Mouse (Mus musculus): ENCODE data around the gene Macf1. TPM values are rescaled to one million over a fixed set of nuclear protein-coding genes. Genes with fewer than 3 reads are reported as not detected.

The Macf1 gene
- total RNA-seq (2021), result 100 to 1,000 TPM; 170 to 248 TPM
- long read RNA-seq, experiment 1, partial matches to known transcripts, result 7 of 11 reads
- long read RNA-seq, experiment 1, other reads (novel, unspliced or antisense), result 4 of 11 reads
- long read RNA-seq, experiment 2, partial matches to known transcripts, result 6 of 6 reads
- long read RNA-seq, experiment 2, other reads (novel, unspliced or antisense), result 0 of 6 reads

DNA sequence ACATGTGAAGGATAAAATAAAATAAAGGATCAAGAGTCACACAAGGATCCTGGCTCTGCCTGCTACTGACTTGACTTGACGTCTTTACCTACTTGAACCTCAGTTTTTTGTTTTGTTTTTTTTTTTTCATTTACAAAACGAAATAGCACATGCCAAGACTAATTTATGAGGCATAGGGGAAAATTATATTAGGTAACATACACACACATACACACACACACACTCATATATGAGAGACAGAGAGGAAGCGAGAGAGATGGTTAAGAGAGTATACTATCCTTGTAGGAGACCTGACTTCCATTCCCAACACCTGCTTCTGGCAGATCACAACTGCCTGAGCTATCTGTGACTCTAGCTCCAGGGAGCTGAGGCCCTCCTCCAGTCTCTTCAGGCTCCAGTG, at the start of gene Macf1:
Gene Macf1, minus strand, starts transcription at position 101 of the 400 bp plus-strand sequence.
- DNase-seq, result no peak

DNA sequence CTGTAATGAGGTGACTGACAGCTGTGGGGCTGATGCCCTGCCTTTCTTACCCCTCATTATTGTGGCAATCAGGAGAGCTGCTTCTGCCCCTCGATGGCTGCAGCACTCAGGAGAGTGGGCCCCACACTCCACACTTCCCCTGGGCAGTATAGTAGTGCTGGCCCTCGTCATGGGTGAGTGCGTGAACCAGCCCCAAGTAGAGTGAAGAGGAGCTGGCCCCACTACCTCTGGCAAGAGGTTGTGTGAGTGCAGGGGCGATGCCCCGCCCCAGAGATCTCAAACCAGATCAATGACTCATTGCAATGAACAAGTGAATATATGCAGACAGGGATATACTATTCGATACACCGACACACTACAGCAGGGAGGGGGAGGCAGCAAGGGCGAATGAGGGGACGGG, 49.4 kb upstream of the Macf1 start:
- DNase-seq, result no peak

DNA sequence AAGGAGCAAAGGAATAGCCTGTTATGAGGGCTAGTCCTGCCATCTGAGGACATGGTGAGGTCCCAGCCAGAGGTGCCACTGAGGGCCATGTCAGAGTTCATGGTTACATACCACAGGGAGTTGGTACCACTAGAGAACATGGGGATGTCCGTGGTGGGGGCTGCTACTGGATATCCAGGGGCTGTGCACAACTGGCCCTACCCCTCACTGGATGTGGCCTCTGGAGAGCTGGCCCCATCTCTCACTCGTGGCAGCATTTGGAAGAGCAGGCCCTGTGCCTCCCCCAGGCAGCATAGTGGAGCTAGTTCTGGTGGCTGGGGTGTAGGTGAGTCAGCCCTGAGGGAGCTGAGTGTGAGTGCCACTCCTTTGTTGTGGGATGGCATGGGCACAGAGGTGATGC, 48.8 kb upstream of the Macf1 start:
- DNase-seq, result no peak

DNA sequence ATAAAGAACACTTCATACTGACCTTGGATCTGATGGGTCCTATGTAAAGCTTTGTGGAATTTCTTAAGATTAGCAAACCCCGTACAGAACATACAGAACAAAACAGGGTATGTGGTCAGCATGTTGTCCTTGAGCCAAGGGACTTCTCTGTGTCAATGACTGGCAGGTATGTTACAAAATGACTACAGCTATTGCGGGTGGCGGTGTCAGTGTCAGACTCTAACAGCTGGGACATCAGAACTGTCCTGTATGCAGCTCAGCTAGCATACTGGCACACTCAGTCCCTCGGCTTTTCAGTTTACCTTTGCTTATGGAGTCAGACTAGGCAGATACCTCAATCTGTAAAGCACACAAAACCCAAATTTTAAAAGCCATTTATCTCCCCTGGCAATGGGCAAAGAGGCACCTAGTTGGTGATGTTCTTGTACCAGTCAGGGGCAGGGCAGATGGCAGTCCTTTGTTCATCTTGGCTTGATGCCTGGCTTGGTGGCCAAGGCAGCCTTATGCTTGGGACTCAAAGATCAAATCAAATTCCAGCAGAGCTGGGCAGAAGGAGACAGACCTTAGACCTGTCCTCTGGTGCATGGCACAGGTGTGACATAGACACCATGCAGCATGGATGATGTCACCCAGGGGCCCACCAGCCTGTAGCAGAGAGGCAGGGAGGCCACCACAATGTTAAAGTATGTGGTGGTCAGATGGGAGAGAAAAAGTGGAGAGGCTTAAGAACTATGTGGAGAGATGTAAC, 48.2 kb upstream of the Macf1 start:
- DNase-seq, result no peak

DNA sequence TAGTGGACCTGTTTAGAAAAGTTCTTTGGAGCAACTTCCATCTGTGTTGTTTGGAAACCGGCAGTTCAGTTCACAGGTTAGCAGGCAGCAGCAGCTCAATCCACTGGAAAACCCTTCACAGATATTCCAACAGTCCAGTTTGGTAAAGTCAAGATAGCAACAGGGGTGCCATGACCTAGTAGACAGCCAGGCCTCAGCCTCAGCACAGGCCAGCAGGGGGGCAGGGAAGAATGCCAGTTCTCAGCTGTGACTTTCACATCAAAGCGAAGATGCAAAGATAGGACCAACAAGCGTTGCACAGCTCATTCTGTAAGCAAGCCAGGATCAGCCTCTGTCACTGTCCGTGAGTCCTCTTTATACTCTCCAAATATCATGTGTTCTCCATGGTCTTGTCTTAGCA, 37.6 kb upstream of the Macf1 start:
- DNase-seq, result no peak

DNA sequence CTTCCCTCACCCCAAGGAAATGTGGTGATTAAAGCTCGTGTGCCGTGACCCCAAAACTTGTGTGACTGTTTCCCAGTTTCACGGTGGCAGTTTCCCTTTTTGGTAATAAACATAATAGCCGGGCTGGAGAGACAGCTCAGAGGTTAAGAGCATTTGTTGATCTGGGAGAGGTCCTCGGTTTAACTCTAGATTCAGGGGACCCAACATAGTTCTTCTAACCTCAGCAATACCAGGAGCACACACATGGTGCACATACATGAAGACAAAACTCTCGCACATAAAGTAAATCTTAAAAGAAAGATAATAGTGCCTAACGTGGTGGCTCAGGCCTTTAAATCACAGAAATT, 34.2 kb upstream of the Macf1 start:
- DNase-seq, result no peak

DNA sequence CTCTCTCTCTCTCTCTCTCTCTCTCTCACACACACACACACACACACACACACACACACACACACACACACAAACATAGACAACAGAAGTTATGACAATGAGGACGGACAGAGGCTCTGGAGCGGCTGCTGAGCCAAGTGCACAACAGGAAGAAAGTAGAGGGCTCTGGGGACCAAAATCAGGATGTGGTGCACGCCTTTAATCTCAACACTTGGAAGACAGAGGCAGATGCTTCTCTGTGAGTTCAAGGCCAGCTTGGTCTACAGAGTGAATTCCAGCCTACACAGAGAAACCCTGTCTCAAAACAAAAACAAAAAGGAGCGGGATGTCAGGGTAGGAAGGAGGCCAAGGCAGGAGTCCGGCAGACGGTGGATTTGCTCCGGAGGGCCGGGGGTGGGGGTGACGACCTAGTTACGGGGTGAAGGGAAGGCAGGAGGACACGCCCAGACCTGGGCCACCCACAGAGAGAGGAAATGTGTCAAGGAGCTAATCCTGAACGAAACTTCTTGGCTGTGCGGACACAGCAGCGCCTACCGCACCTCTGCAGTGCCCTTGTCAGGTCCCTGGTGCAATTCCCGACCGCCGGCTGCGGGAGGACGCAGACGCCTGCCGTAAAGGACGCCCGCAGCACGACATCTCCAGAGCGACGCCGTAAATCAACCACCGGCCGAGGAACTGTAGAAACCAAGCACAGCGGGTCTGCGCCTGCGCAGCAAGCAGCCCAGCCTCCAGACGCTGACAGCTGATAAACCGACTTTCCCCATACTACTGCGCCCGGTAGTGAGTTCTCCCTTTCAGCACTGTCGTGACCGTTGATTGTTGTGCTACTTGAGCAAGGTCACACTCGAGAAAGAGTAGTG, 33.6 kb upstream of the Macf1 start, which contains the start of gene Ndufs5:
Gene Ndufs5, minus strand, starts transcription at position 629 of the 860 bp plus-strand sequence.
- DNase-seq, result peak; percentile 96

DNA sequence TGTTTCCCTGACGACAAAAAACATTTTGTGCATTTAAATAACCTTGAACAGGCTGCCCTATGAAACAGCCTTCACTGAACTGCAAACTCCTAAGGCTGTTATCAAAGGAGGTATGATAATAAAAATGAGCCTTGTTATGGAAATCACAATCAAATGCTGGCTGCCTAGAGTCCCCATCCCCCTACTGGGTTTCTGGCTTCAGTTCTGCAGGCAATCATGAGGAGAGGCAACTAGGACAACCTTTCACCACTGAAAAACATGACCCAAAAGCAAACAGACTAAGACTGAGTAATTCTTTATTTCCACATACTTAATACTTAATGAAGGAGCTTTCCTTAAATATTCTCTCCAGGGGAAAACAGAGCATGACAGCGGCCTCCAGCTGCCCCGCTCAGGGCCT, 28.3 kb upstream of the Macf1 start:
- peak; percentile 54 for DNase-seq

DNA sequence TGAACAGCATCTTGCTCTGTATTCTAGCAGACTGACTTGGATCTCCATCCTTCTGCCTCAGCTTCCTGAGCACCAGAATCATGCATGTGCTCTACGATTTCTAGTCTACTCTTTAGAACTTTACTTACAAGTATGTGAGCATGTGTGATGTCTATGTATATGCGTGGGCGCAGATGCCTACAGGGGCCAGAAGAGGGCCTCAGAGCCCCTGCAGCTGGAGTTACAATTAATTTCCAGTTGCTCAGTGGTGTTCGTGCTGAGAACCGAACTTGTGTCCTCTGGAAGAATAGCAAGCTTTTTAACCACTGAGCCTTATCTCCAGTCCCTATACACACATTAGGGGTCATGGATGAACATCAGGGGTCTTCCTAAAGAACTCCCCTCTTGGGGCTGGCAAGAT, 23.2 kb upstream of the Macf1 start:
- no peak for DNase-seq

DNA sequence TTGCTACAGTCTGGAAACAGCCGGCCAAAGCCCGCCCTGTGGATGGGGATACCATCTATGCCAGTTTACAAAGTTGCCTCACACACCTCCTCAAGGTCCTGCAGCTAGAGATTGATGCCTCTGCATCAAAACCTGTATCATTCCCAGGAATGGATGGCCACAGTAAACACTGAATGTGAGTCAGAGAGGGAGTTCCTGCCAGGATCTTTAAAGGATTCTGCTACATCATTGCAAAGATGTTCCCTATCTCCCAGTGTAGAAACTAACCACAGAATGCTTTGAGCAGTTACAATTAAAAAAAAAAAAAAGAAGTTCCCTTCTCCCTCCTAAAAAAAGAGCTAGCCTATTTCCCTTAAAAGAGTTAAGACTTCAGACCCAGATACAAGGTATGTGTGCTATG, 21.2 kb upstream of the Macf1 start:
- no peak for DNase-seq

DNA sequence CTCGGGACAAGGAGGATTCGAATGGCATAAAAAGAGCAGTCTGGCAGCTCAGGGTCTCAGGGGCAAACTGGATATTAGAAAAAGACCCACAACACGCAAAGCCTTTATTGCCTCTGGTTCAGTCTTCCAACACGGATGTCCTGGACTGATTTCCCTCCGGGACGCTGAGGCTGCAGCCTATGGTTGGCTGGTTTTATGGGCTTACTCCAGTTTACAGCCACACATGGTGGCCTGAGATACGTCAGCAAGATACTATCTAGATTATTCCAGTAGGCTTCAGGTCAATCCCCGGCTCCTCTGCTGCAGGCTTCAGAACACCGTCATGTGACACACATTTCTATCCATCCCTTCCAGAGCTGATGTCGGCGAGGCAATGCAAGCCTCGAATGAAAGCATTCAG, 9.2 kb upstream of the Macf1 start:
- no peak for DNase-seq

DNA sequence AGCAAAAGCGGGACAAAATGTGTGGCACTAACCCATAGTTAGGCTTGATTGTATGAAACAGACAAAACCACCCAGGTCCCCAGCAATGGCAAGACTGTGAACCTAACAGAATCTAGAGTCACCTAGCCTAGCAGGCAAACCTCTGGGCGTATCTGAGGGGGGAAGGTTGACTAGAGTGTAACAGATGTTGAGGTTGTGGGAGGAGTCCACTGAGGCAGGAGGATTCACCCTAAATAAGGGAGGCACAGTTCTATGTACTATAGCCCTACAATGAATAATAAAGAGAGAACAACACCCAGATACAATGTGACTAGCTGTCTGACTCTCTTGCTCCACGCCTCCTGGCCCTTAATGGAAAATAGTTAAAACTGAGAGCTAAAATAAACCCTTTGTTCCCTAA, 7.9 kb upstream of the Macf1 start:
- no peak for DNase-seq

DNA sequence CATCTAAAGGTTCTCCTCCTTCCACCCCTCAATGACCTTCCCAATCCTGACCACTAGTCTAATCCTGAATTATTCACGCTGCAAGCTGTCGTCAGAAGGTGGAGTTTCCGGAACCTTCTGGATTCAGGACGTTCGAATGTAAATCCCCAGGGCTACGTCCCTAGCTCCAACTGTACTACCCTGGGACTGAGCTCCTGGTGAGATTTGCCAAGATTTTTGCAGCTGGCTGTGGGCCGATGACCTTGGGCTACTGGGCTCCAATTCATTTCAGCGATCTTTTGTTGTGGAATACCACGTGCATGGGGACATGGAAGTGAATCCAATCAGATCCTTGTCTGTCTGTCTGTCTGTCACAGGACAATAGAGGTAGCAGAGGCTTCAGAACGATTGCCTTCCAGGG, 6.2 kb upstream of the Macf1 start:
- peak; percentile 83 for DNase-seq

DNA sequence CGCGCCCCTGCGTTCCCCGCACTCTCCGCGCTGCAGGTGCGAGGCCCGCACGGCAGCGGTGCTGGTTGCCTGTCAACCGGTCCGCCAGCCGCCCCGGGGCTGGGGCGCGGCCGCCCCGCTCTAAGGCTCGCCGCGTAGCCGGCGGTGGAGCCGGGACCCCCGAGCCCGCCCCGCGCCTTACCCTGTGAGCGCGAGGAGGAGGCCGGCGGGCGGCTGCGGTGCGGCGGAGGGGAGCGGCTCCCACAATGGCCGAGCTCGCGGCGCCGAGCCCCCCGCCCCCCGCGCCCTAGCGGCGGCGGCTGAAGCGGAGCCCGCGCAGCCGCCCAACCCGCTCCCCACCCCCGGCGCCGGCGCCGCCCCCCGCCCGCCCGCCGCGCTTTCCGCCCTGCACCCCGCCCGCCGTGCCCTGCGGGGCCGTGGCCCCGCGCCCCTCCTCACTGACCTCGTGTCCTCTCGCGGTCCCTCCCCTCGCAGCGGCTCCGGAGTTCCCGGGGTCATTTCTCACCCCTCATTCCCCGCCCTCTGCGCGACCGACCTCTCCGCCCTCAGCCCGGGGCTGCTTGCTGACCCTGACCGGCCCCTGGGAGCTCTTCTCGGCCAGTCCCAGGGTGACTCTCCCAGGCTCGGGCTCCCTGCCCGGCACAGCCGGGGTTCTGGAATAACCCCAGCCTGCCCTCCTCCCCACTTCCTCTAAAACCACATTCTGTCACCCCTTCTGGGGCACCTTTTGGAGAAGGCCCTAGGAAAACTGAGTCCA, 3.0 kb upstream of the Macf1 start:
- peak; percentile 83 for DNase-seq

DNA sequence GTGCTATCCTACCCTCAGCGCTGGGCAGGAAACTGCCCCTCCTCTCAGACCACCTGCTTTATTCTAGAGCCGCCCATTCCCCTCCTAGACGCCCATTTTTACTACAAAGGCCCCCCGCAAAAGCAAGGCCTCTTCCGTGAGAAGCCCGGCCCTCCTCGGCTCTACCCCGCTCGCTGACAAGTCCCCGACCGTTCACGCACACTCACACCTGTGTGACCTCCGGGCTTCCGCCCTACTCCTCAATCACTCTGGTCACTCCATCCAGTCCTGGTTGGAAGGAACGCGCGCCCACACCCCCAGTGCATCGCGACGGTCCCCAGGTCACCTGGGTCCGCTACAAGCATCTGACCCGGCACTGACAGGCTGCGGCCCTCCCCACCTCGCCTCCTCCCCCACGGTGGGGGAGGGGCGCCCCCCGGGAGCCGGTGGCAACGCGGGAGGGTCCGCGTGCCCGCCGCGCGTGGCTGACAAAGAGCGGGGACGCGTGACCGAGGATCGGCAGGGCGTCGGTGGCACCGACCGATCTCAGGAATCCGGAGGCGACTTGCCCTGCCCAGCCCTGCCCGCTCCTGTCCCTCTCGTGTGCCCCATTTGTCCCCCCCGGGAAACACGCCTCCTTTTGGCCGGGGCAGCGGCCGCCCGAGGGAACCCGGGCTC, 2.3 kb upstream of the Macf1 start:
- DNase-seq, result peak; percentile 53

DNA sequence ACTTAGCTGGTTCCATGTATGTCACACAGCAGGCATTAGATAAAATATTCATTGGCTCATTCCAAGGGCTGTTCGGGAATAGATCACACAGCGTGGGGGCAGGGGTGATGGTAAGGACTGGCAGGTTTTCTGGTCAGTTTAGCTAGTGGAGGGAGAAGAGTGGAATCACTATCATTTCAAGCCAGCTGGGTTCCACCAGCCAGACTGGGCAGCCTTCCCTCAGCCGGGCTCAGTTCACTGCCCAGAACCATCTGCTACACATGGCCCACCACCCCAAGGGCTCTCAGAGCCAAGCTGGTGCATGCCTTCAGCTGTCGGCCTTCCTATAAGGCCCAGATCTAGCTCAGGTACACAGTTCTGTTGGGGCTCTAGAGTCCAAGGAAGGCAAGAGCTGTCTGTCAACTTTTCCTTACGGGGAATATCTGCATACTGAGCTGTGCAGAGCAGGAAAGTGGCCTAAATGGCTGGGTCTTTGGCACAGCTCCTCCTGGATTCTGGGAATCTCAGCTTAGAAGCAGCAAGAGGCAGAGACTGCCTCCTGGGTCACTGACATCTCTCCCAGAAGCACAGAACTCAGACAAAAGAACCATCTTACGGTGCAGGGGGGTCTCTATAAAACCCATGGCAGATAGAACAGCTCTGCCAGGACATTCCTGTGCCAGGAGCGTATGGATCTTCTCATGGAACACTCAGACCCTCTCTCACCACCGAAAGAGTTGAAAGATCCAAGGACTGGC, 1.5 kb upstream of the Macf1 start:
- DNase-seq, result no peak

DNA sequence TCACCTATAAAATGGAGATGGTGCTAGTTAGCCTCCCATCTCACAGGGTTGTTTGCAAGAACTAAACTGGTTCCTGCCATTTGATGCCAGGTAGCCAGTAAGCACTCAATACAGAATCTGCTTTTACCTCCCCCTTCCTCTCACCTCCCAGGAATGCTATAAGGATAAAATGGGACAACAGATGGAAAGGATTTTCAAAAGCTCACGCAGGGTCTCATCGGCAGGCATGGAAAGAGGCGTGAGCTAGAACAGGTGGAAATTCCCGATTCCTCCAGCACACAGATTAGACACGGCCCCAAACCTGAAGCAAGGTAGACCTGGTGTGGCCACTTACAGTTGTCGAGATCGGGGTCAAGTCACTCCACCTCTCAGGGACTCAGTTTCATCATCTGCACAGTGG, 886 bp upstream of the Macf1 start:
- no peak for DNase-seq

DNA sequence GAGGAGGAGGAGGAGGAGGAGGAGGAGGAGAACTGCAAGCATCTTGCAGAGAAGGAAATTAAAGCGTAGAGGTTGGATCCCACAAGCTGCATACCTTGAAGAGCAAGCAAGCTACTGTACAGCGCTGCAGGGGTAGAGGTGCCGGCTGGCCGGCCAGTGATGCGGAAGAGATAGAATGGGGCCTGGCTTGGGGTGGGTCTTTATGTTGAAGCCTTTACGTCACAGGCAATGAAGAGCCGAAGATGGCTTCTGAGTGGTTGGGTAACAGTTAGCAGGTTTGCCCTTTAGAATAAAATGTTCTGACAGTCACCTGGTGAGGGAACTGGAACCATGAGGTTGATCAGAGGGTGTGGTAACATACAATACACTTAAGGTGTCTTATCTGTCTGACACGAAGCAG, 1.9 kb downstream of the Macf1 start:
- DNase-seq, result no peak

DNA sequence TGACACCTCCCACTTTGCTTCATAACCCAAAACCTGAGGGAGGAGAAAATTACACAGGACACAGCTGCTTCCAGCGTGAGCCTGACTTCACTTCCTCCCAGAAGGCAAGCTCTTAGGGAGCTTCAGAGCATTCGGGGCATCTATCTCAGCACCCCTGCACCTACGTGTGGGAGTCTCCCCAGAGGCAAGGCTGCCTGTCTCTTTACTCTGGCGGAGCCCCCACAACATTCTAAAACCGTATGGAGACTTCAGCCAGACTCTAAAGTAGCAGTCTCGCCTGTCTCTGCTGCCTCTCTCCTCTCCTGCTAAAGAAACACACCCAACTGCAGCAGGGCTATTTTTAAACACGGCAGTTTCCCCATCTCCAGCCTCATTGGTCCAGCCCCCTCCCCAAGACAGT, 3.2 kb downstream of the Macf1 start:
- no peak for DNase-seq

DNA sequence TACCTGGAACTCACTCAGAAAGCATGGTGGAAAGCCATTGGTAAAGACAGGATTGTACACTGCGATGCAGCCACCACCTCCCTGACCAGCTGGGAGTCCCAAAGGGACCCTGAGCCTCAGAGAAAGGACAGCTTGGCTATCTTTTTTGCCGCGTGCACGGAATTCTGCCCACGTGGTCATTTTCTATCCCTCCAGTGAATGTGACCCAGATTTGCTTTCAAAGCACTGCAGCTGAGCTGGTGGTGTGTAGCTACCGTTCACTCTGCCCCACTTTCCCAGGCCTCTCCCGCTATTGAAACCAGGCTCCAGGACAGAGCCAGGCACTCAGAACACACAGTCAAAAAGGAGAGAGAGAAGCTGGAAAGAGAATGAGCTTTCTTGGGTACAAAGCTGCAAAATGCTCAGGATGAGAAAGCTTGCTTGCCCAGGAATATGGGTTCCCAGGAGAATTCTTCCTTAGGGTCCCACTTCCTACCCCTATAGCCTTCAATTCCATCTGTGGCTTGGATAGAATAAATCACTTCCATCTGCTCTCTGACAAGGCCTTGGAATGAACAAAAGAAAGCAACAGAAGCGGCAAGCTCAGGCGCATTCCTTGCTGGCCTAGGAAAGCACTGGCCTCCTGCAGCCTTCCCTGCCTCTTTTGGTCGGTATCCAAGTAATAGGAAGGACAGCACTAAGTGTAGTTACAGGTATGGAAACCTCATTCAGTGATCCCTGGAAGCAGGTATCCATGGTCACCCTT, 6.9 kb downstream of the Macf1 start:
- peak; percentile 26 for DNase-seq

DNA sequence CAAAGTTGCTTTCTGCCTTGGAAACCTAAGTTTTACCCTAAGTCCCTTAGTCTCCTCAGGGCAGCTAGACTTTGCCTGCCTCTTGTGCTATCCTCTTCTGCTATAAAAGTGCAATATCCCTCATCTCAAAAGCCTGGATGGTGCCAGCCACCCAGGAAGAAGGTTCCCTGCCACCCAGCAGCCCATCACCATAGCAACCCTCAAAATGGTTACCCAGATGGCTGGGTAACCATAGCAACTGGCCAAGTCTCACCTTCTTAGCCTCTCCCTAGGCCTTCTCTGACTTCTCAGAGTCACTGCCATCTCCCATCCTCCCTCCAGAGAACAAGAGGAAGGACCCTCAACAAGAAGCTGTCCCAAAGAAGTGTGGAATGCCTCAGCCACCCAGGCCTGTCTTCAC, 13.6 kb downstream of the Macf1 start:
- DNase-seq, result no peak

Data from adrenal gland, postnatal 10 days (tissue).